9 mouse cellular contexts compared by ENCODE assay signal in the genomic region with DNA sequence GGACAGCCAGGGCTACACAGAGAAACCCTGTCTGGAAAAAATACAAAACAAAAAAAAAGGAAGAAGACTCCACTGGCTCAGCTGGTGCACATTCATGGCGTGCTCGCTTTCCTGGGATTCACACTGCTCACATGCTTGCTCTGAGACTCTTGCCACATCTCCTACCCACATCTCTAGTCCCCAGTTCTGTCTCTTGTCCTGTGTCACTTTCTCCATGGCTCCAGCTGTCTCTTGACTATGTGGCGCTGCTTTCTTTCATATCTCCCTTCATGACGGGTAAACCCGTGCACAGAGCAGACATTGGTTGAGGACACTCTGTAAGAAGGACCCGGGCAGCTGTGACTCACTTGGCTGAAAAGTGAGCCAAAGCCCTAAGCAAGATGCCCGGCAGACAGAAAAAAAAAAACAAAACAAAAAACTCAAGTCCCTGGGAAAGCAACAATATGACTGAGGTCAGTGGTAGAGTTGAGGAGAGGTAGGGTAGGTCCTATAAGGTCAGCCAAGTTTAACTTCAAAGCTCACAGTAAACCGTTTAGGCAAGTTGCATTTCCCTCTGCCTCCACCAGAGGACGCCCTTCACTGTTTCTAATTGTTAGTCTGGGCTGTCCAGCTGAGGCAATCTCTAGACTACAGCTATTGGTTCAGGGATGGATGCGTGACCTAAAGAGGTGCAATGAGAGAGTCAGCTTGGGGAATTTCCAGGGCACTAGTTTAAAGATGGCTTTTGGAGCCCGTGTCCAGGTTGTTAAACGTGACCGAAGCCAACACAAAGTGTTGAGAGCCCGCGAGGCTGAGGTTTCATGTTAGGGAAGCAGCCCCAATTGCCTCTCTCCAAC. TPM values are rescaled to one million over a fixed set of nuclear protein-coding genes. Genes with fewer than 3 reads are reported as not detected.
DNase-seq lines count a peak whose midpoint lies in the region; ATAC-seq and TF ChIP-seq lines count a peak whose summit lies in the region.
"Had no signal": no experiment of that assay in that cellular context is flagged by ENCODE, and none has a peak within 500 bp of the region (broad histone marks: within the 10 kb centered on the region; RNA-seq: fewer than 3 reads in every experiment).

No protein-coding gene starts in this region.

- TF ChIP-seq EP300 in MEL (IDR thresholded peaks at IDR 0.05; ENCODE audit: low read depth in 1 of 2, low read length in 2 of 2): no peak
- TF ChIP-seq EP300 in liver, postnatal 0 days (IDR thresholded peaks at IDR 0.05; ENCODE audit: low read depth): no peak

- no peaks in the 10 kb centered on the region for H3K36me3 ChIP-seq in MEL (ENCODE audit: control insufficient read depth in 1 of 2, insufficient read depth in 2 of 2, low read length in 2 of 2)
- H3K36me3 ChIP-seq in heart, embryonic 13.5 days: peaks cover 26% of the 10 kb centered on the region
- H3K36me3 ChIP-seq in liver, postnatal 0 days (replicated peaks; ENCODE audit: insufficient read depth, low read length): peaks cover 10% of the 10 kb centered on the region; the same call in 1 of the 2 replicates

- TF ChIP-seq RAD21 in MEL (IDR thresholded peaks at IDR 0.05; ENCODE audit: low read depth, low read length): peak; percentile 91

- no peaks in the 10 kb centered on the region for H3K79me2 ChIP-seq in MEL (ENCODE audit: control insufficient read depth, insufficient read depth, low read length, poor library complexity)

- H3K9ac ChIP-seq in MEL (ENCODE audit: control insufficient read depth, low read depth, low read length, poor library complexity, severe bottlenecking): peak overlapping the region; percentile 41
- H3K9ac ChIP-seq in heart, embryonic 13.5 days: 0 out of 2 replicates have a peak overlapping the region, but pooled peaks have one; percentile 37
- H3K9ac ChIP-seq in liver, postnatal 0 days (replicated peaks): no peak overlapping the region

- peaks cover 0 to under 1% of the 10 kb centered on the region in 2 experiments; a peak in 1 of 4 replicates for H3K27me3 ChIP-seq in MEL (ENCODE audit: control insufficient read depth in 1 of 2, insufficient read depth in 2 of 2, low read length in 2 of 2)
- 0 out of 2 replicates have a peak, but pooled peaks cover 5% of the 10 kb centered on the region for H3K27me3 ChIP-seq in heart, embryonic 13.5 days (replicated peaks)
- H3K27me3 ChIP-seq in liver, postnatal 0 days (ENCODE audit: insufficient read depth, low read length): no peaks in the 10 kb centered on the region

- ATAC-seq in heart, embryonic 13.5 days (ENCODE audit: extremely low read depth, insufficient number of reproducible peaks, low FRiP score, low TSS enrichment): peak; percentile 22; the same call in 1 of the 2 replicates
- peak; percentile 73 for ATAC-seq in liver, postnatal 0 days

- DNase-seq in MEL (ENCODE audit: low read depth, low spot score): peak; percentile 88
- peak; percentile 77 to 84 for DNase-seq in kidney, postnatal 25 days
- peak; percentile 85 for DNase-seq in liver, postnatal 0 days
- peak; percentile 59 for DNase-seq in retina, postnatal 7 days (ENCODE audit: low read depth, low spot score)
- peak; percentile 69 to 76 for DNase-seq in urinary bladder, postnatal 4 days (ENCODE audit: low spot score in 2 of 2)

- H3K4me2 ChIP-seq in heart, embryonic 13.5 days: peak overlapping the region; percentile 8
- peak overlapping the region; percentile 32 for H3K4me2 ChIP-seq in liver, postnatal 0 days (ENCODE audit: low read depth, low read length)

- H3K4me3 ChIP-seq in MEL (ENCODE audit: control insufficient read depth in 1 of 2, insufficient read depth in 1 of 2, low read depth in 2 of 2, low read length in 2 of 2): peak overlapping the region; percentile 27 to 42
- H3K4me3 ChIP-seq in bone marrow macrophage, adult 2 months (ENCODE audit: insufficient read depth, low read length): peak overlapping the region; percentile 57
- H3K4me3 ChIP-seq in embryonic fibroblast, embryonic 13.5 days (ENCODE audit: insufficient read depth, low read length): no peak overlapping the region
- no peak overlapping the region for H3K4me3 ChIP-seq in heart, embryonic 13.5 days
- no peak overlapping the region for H3K4me3 ChIP-seq in liver, postnatal 0 days (ENCODE audit: low read depth, low read length)
- H3K4me3 ChIP-seq: myocyte had no signal

- no peak for TF ChIP-seq POLR2A in MEL (IDR thresholded peaks at IDR 0.05; ENCODE audit: control insufficient read depth in 1 of 2, insufficient read depth in 1 of 2, low read depth in 1 of 2, low read length in 2 of 2, poor library complexity in 1 of 2)
- TF ChIP-seq POLR2A in bone marrow macrophage, adult 2 months (IDR thresholded peaks at IDR 0.05; ENCODE audit: borderline replicate concordance, low read depth, low read length): 0 out of 2 replicates have a peak, but pooled peaks have one; percentile 53
- TF ChIP-seq POLR2A in embryonic fibroblast, embryonic 13.5 days (IDR thresholded peaks at IDR 0.05; ENCODE audit: low read depth, low read length): no peak

- peak; percentile 86 to 100 (median 96) for TF ChIP-seq CTCF in MEL (IDR thresholded peaks at IDR 0.05 in 2 of 3, conservative IDR thresholded peaks at IDR 0.05 in 1 of 3; ENCODE audit: control insufficient read depth in 1 of 3, insufficient read depth in 1 of 3, low read depth in 2 of 3, low read length in 3 of 3, poor library complexity in 1 of 3, severe bottlenecking in 1 of 3)
- peak; percentile 56 for TF ChIP-seq CTCF in bone marrow macrophage, adult 2 months (IDR thresholded peaks at IDR 0.05; ENCODE audit: low read depth, low read length)
- TF ChIP-seq CTCF in embryonic fibroblast, embryonic 13.5 days (IDR thresholded peaks at IDR 0.05; ENCODE audit: borderline replicate concordance, insufficient read depth, low read length): peak; percentile 63; the same call in 1 of the 2 replicates
- TF ChIP-seq CTCF in liver, postnatal 0 days (IDR thresholded peaks at IDR 0.05; ENCODE audit: low read depth): peak; percentile 97

- peaks cover 0 to 4% of the 10 kb centered on the region in 2 experiments; a peak in 1 of 4 replicates for H3K4me1 ChIP-seq in MEL (ENCODE audit: control insufficient read depth in 1 of 2, insufficient read depth in 2 of 2, low read length in 2 of 2)
- peaks cover 16% of the 10 kb centered on the region for H3K4me1 ChIP-seq in bone marrow macrophage, adult 2 months (ENCODE audit: control insufficient read depth, insufficient read depth, low read length)
- H3K4me1 ChIP-seq in embryonic fibroblast, embryonic 13.5 days (ENCODE audit: control insufficient read depth, insufficient read depth, low read length): no peaks in the 10 kb centered on the region
- H3K4me1 ChIP-seq in heart, embryonic 13.5 days: peaks cover 47% of the 10 kb centered on the region
- no peaks in the 10 kb centered on the region for H3K4me1 ChIP-seq in liver, postnatal 0 days (ENCODE audit: insufficient read depth)

- H3K9me3 ChIP-seq in MEL (replicated peaks; ENCODE audit: insufficient read depth, low read length): no peaks in the 10 kb centered on the region
- no peaks in the 10 kb centered on the region for H3K9me3 ChIP-seq in heart, embryonic 13.5 days
- H3K9me3 ChIP-seq in liver, postnatal 0 days (ENCODE audit: low read length): no peaks in the 10 kb centered on the region

- H3K27ac ChIP-seq in MEL (ENCODE audit: control insufficient read depth, low read depth, low read length): no peak overlapping the region
- H3K27ac ChIP-seq in bone marrow macrophage, adult 2 months (ENCODE audit: insufficient read depth, low read depth, low read length): peak overlapping the region; percentile 94
- no peak overlapping the region for H3K27ac ChIP-seq in embryonic fibroblast, embryonic 13.5 days (ENCODE audit: insufficient read depth, low read length)
- H3K27ac ChIP-seq in heart, embryonic 13.5 days (replicated peaks): peak overlapping the region; percentile 72
- H3K27ac ChIP-seq in liver, postnatal 0 days (ENCODE audit: low read depth): peak overlapping the region; percentile 39; the same call in 1 of the 2 replicates

- 49% methylated on average over 15 of the region's 15 CpGs for WGBS in heart, embryonic 13.5 days
- WGBS in liver, postnatal 0 days (ENCODE audit: insufficient replicate concordance): 58% methylated on average over 15 of the region's 15 CpGs

TF ChIP-seq in MEL, 35 proteins besides CTCF, POLR2A, EP300 and RAD21 (continues in another document):
- TF ChIP-seq MAFK (IDR thresholded peaks at IDR 0.05; ENCODE audit: borderline replicate concordance, low read depth, low read length): no peak
- TF ChIP-seq TAL1 (IDR thresholded peaks at IDR 0.05; ENCODE audit: low read length): no peak
- no peak for TF ChIP-seq HCFC1 (IDR thresholded peaks at IDR 0.05; ENCODE audit: low read depth, low read length)
- TF ChIP-seq ZNF384 (IDR thresholded peaks at IDR 0.05; ENCODE audit: low read depth, low read length): peak; percentile 75
- peak; percentile 90 for TF ChIP-seq ZC3H11A (IDR thresholded peaks at IDR 0.05; ENCODE audit: low read depth, low read length)
- TF ChIP-seq UBTF (IDR thresholded peaks at IDR 0.05; ENCODE audit: borderline replicate concordance, insufficient read depth, low read depth, low read length): no peak
- no peak; the same call in none of the 2 replicates for TF ChIP-seq SIN3A (IDR thresholded peaks at IDR 0.05; ENCODE audit: low read length)
- no peak for TF ChIP-seq JUND (IDR thresholded peaks at IDR 0.05; ENCODE audit: low read depth, low read length)
- no peak for TF ChIP-seq RCOR1 (IDR thresholded peaks at IDR 0.05; ENCODE audit: low read depth, low read length)
- TF ChIP-seq SMC3 (IDR thresholded peaks at IDR 0.05; ENCODE audit: low read depth, low read length): peak; percentile 96

RNA-seq across cellular contexts. Expression of a gene that starts 17.3 kb away (rescaled TPM):
- 5.2 and 5.7 TPM in 2 replicates for total RNA-seq in MEL (2012; rRNA removed)
- polyA plus RNA-seq in MEL (2012; ENCODE audit: insufficient read depth in 1 of 2, insufficient read length in 2 of 2, low read depth in 1 of 2, low replicate concordance in 2 of 2, missing spikeins in 1 of 2): 10 to 100 TPM in 1 of 2 experiments, not detected in 1; 21.9 TPM
- 41.0 and 44.8 TPM in 2 replicates for polyA plus RNA-seq in bone marrow macrophage, adult 2 months (2012; ENCODE audit: insufficient read depth, insufficient read length, missing spikeins)
- polyA plus RNA-seq in embryonic fibroblast, embryonic 13.5 days (2011; ENCODE audit: insufficient read length, low read depth, missing spikeins): 22.4 and 24.1 TPM in 2 replicates
- polyA plus RNA-seq in heart, embryonic 13.5 days (2015; fragmentation: Nextera tagmentation; extraction: Ambion mirVana): 10.9 and 11.7 TPM in 2 replicates
- 3.5 and 4.5 TPM in 2 replicates for polyA plus RNA-seq in liver, postnatal 0 days (2015; fragmentation: Nextera tagmentation; extraction: Ambion mirVana)

RNA-seq across cellular contexts. Expression of a gene that starts 33.7 kb away (rescaled TPM):
- total RNA-seq in MEL (2012; rRNA removed): 3.1 and 3.5 TPM in 2 replicates
- 10 to 100 TPM in 1 of 2 experiments, not detected in 1; 11.0 TPM for polyA plus RNA-seq in MEL (2012; ENCODE audit: insufficient read depth in 1 of 2, insufficient read length in 2 of 2, low read depth in 1 of 2, low replicate concordance in 2 of 2, missing spikeins in 1 of 2)
- 2.7 and 3.3 TPM in 2 replicates for polyA plus RNA-seq in bone marrow macrophage, adult 2 months (2012; ENCODE audit: insufficient read depth, insufficient read length, missing spikeins)
- 9.9 and 11.2 TPM in 2 replicates for polyA plus RNA-seq in embryonic fibroblast, embryonic 13.5 days (2011; ENCODE audit: insufficient read length, low read depth, missing spikeins)
- 13.5 and 14.5 TPM in 2 replicates for polyA plus RNA-seq in heart, embryonic 13.5 days (2015; fragmentation: Nextera tagmentation; extraction: Ambion mirVana)
- 5.1 and 5.3 TPM in 2 replicates for polyA plus RNA-seq in liver, postnatal 0 days (2015; fragmentation: Nextera tagmentation; extraction: Ambion mirVana)

Comparison
In these comparisons a context has a peak if more than half of its experiments do, and no peak if none do; other contexts are left out.
1. H3K27ac ChIP-seq: peak in bone marrow macrophage, adult 2 months (single experiment), heart, embryonic 13.5 days (single experiment) and liver, postnatal 0 days (single experiment); none in MEL (single experiment) and embryonic fibroblast, embryonic 13.5 days (single experiment).
2. H3K4me3 ChIP-seq: peak in MEL (2 of 2) and bone marrow macrophage, adult 2 months (single experiment); none in embryonic fibroblast, embryonic 13.5 days (single experiment), heart, embryonic 13.5 days (single experiment) and liver, postnatal 0 days (single experiment).
3. Peak in every context shown above with its lines, with median percentiles within 50 percentile points of each other: DNase-seq and CTCF ChIP-seq.